Mouse (Mus musculus) lung, postnatal 4 days (tissue): ENCODE results near the gene Vmn2r73.
"Not testable (repeated sequence)": the region's sequence is repeated elsewhere in the genome, so short reads cannot be mapped to it uniquely, and the experiment has no call there.

Experiments
- DNase-seq, 2 experiments: peaks; one replicate each; pipeline ENCODE4 v3.0.0; 2021

Gene Vmn2r73

DNA sequence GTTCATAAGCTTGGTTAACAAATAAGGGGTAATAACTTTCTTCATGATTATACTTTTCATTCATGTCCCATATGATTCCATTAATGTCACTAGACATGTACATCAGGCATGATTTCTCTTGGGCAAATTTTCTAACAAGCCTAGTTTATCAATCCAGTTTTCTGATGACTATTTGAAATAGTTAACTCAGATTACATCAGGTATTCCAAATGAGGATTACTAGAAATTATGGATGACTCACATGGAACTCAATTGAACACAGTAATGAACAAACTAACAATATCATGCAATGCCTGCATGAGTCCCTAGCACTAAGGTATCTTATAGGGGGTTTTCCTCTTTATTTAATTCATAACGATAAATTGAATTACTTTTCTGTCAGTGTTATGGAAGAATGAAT, at the start of gene Vmn2r73:
Gene Vmn2r73, minus strand, starts transcription at position 101 of the 400 bp plus-strand sequence.
- no peak for DNase-seq

DNA sequence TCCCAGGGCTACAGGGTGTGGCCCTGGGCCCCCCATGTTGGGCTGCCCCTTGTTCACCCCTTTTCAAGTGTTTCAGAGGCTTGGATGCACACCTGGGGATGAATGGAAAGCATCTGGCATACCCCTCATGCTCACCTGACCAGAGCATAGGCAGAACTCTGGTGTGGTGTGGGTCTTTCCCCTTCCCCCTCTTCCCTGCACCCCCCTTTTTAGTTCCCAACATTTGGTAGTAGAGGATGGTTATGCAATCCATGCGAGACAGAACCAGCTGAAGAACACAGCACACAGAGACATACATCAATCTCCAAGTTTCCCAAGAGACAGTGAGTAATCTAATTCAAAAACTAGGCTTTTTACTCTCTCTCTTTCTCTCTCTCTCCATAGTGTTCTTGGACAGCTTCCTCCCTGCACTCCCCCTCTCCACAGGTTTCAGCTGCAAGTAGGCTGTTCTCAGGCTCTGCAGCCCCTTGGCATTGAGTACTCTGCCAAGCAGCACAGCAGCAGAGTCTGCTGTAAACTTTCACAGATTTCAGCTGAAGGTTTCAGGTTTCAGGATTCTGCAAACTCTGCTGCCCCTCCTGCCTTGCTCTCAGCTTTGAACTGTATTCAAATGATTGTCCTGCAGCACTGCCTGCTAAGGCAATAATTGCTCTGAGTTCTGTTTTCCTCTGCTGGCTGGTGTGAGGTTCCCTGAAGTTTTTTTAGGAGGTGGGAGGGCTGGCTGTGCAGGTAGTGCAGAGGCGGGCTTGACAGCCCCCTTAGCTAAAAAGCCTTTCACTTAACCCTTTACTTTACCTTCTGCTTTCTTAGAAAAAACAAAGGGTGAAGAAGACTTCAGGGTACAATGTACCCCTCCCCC, 35.7 kb downstream of the Vmn2r73 start:
- DNase-seq: no peak

DNA sequence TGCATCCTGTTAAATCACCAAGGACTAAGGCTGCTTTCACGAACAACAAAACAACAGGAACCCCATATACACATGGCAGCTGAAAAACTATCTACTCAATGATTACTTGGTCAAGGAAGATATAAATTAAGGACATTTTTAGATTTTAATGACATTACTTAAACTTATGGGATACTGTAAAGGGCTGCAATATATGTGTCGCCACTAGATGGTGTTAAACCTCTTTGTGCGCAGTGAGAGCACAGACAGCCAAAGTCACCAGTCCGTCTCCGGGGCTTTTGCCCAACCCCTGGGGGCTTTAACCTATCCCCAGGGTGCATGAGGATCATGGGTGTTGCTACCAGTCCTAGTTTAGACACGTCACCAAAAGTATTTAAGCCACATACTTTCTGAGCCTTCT, 58.0 kb downstream of the Vmn2r73 start:
- not testable (repeated sequence) for DNase-seq
